Mouse (Mus musculus) forebrain, embryonic 10.5 days (tissue): Measurements from ENCODE around the gene Hist1h3c. TPM values are rescaled to one million over a fixed set of nuclear protein-coding genes. Genes with fewer than 3 reads are reported as not detected.
"Not testable (repeated sequence)": the region's sequence is repeated elsewhere in the genome, so short reads cannot be mapped to it uniquely, and the experiment has no call there.

Experiments
- DNase-seq: peaks from one replicate; pipeline ENCODE4 v3.0.0-alpha.2; 2017; ENCODE audit warnings: low spot score; ENCODE audit errors: extremely low spot score
- H3K27ac ChIP-seq: fragments of 300-500 bp; sonication (generic); 2 replicates; pipeline ENCODE4 v1.5.1; 2016; ENCODE audit warnings: mild to moderate bottlenecking
- H3K27me3 ChIP-seq: fragments of 300-500 bp; sonication (generic); 2 replicates; pipeline ENCODE4 v1.6.1; 2016; ENCODE audit warnings: mild to moderate bottlenecking; ENCODE audit not compliant: poor library complexity, severe bottlenecking
- H3K36me3 ChIP-seq: fragments of 300-500 bp; sonication (generic); replicated peaks from 2 replicates; pipeline ENCODE4 v1.6.1; 2016; ENCODE audit warnings: mild to moderate bottlenecking, moderate library complexity
- H3K4me1 ChIP-seq: fragments of 300-500 bp; sonication (generic); 2 replicates; pipeline ENCODE4 v1.6.1; 2016
- H3K4me3 ChIP-seq: fragments of 300-500 bp; sonication (generic); 2 replicates; pipeline ENCODE4 v1.5.1; 2016; ENCODE audit warnings: mild to moderate bottlenecking, moderate library complexity
- H3K9me3 ChIP-seq: fragments of 300-500 bp; sonication (generic); 2 replicates; pipeline ENCODE4 v1.6.1; 2016; ENCODE audit warnings: mild to moderate bottlenecking, moderate library complexity
- WGBS: fragments of 180-500 bp; shearing (Covaris S2); methylation state at CpG from one replicate; pipeline ENCODE4 v1.1.7; 2016; 5-methylcytosine and 5-hydroxymethylcytosine counted together
- polyA plus RNA-seq: library from polyadenylated mRNA; unstranded; fragments of >200 nt; fragmentation: Nextera tagmentation; extraction: Ambion mirVana; gene quantifications from 2 replicates; pipeline ENCODE4 v1.2.1, GENCODE M21; 2016

The Hist1h3c gene
- polyA plus RNA-seq, 1 experiment from 2014 or later = 9.0 TPM

DNA sequence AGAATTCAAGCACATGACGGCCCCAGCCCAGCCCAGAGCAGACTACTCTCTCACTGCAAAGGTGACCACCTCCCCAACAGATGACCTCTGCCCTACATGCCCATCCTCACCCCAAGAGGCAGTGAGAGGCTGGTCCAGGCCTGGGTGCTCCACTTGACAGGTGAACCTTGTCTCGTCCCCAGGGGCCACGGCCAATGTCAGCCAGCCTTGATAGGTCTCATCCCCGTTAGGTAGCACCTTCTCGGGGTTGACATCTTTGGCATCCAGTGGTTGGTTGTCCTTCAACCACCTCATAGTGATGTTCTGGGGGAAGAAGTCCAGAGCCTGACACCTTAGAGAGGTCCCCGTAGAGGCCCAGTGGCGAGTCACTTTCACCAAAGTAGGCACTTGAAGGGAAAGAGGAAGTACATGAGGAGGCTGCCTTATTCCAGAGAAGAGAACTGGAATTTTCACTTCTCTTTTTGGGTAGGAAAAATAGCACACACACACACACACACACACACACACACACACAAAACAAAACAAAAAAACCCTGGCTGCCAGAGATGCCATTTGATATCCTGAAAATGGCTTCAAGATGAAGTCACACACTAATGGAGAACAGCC lies 39.5 kb downstream of the Hist1h3c start:
- peaks cover 23% of the 10 kb centered on the region for H3K27me3 ChIP-seq
- peak; percentile 8 for DNase-seq
- WGBS = 91% methylated on average over 7 of the region's 7 CpGs

GRCm38 (mm10) chr13:23702801-23703200 lies 42.6 kb downstream of the Hist1h3c start:
- not testable (repeated sequence) for H3K27me3 ChIP-seq, DNase-seq
- 84% methylated on average over 2 of the region's 2 CpGs for WGBS

More for the DNA sequence above, 39.5 kb downstream of the Hist1h3c start:
- Histone ChIP-seq H3K9me3 (no peaks in the 10 kb centered on the region), H3K27ac (no peak overlapping the region), H3K36me3 (no peaks in the 10 kb centered on the region), H3K4me1 (peaks cover 21% of the 10 kb centered on the region), H3K4me3 (no peak overlapping the region)

DNA sequence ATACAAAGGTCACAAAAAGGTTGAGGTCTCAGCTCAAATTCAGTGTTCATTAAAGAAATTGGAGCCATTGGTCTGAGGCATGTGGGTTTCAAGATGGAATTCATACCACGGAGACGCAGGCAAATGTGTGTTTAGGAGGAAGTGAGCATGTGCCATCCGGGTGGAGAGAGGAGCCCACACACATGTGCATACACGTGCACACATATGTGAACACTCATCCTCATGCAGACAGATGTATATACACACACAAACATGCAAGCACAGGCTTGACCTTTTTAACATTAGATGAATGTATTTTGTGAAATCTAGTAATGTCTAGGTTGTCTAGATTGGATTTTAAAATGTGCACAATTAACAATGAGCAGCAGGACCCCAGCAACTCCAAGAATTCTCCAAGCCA lies 43.2 kb downstream of the Hist1h3c start:
- no peak overlapping the region for H3K27ac ChIP-seq
- DNase-seq = peak; percentile 2
- no peak overlapping the region for H3K4me3 ChIP-seq
- H3K9me3 ChIP-seq = no peaks in the 10 kb centered on the region
- WGBS = 91% methylated on average over 4 of the region's 4 CpGs
- H3K27me3 ChIP-seq = peaks cover 3% of the 10 kb centered on the region; the same call in 1 of the 2 replicates
- no peaks in the 10 kb centered on the region for H3K36me3 ChIP-seq
- peaks cover 23% of the 10 kb centered on the region for H3K4me1 ChIP-seq

More at GRCm38 (mm10) chr13:23702801-23703200, 42.6 kb downstream of the Hist1h3c start:
- H3K4me1 ChIP-seq = peaks cover 17% of the 10 kb centered on the region
- H3K27ac ChIP-seq, H3K4me3 ChIP-seq, H3K36me3 ChIP-seq, H3K9me3 ChIP-seq: not testable (repeated sequence)

DNA sequence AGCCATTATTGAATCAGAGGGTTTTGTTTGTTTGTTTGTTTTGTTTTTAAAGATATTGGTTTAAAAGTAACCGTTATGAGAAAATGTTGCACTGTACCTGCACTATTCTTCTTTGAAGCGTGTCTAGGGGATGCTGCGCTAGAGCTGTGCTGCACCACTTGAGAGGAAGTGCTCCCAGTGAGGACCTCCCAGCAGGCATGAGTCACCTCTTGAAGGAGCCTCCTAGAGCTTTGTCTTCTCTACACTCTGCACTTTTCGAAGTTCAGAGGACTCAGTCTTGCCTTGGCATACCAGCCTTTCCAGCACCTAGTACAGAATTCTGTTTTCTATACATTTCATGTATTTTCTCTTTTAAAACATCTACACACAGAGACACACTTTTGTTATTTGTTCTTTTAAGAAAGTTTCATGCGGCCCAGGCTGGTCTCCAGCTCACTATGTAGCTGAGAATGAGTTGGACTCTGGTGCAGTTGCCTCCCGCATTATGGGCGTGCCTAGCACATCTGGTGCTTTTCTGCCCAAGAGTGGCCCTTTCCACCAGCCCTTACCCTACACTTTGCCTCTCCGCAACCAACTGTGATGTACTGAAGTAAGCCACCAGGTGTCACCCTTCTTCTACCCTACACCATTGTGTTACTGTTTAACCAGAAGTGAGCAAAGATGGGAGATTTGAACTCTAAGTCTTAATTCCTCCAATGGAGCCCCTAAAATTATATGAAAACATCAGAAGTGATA lies 44.4 kb downstream of the Hist1h3c start:
- no peak overlapping the region; the same call in 1 of the 2 replicates for H3K4me3 ChIP-seq
- WGBS = 37% methylated on average over 8 of the region's 8 CpGs
- no peaks in the 10 kb centered on the region for H3K36me3 ChIP-seq
- peak overlapping the region; percentile 56; the same call in 1 of the 2 replicates for H3K27ac ChIP-seq
- peak; percentile 70 for DNase-seq
- no peaks in the 10 kb centered on the region for H3K9me3 ChIP-seq
- H3K4me1 ChIP-seq = peaks cover 32% of the 10 kb centered on the region
- H3K27me3 ChIP-seq = no peaks in the 10 kb centered on the region

- Histone ChIP-seq H3K27me3 (no peaks in the 10 kb centered on the region), H3K27ac (peak overlapping the region; percentile 90; the same call in 1 of the 2 replicates), H3K9me3 (no peaks in the 10 kb centered on the region), H3K36me3 (no peaks in the 10 kb centered on the region), H3K4me3 (no peak overlapping the region), H3K4me1 (peaks cover 38% of the 10 kb centered on the region)
- WGBS = 73% methylated on average over 3 of the region's 3 CpGs
- peak; percentile 7 for DNase-seq
Observed at GRCm38 (mm10) chr13:23699767-23700166, 45.6 kb downstream of the Hist1h3c start.

GRCm38 (mm10) chr13:23698996-23699395 lies 46.4 kb downstream of the Hist1h3c start:
- Histone ChIP-seq H3K36me3 (no peaks in the 10 kb centered on the region), H3K9me3 (no peaks in the 10 kb centered on the region), H3K4me1 (peaks cover 38% of the 10 kb centered on the region), H3K27me3 (no peaks in the 10 kb centered on the region), H3K4me3 (peak overlapping the region; percentile 55), H3K27ac (peak overlapping the region; percentile 90)
- WGBS = 59% methylated on average over 6 of the region's 6 CpGs
- DNase-seq = peak; percentile 13

- peak; percentile 97 for DNase-seq
- WGBS = 0% methylated on average over 22 of the region's 22 CpGs
- peak within 1 kb of the TSS; percentile 90 for H3K27ac ChIP-seq
- H3K4me1 ChIP-seq = peaks cover 38% of the 10 kb centered on the region
- H3K27me3 ChIP-seq = no peaks in the 10 kb centered on the region
- H3K4me3 ChIP-seq = peak within 1 kb of the TSS; percentile 55
- no peaks in the 10 kb centered on the region; the same call in 1 of the 2 replicates for H3K36me3 ChIP-seq
- H3K9me3 ChIP-seq = no peaks in the 10 kb centered on the region
Observed at GRCm38 (mm10) chr13:23698300-23698693, 47.1 kb downstream of the Hist1h3c start, which contains the start of gene Hist1h4c. Gene Hist1h4c, minus strand, starts transcription at chr13:23698454.

- Histone ChIP-seq H3K4me3 (peak overlapping the region; percentile 55), H3K9me3 (no peaks in the 10 kb centered on the region), H3K27ac (peak overlapping the region; percentile 90), H3K4me1 (peaks cover 38% of the 10 kb centered on the region), H3K36me3 (no peaks in the 10 kb centered on the region; the same call in 1 of the 2 replicates), H3K27me3 (no peaks in the 10 kb centered on the region)
- under 1% methylated on average over 26 of the region's 32 CpGs for WGBS
- peak; percentile 64 for DNase-seq
Observed at GRCm38 (mm10) chr13:23697491-23698299, 47.7 kb downstream of the Hist1h3c start.

DNA sequence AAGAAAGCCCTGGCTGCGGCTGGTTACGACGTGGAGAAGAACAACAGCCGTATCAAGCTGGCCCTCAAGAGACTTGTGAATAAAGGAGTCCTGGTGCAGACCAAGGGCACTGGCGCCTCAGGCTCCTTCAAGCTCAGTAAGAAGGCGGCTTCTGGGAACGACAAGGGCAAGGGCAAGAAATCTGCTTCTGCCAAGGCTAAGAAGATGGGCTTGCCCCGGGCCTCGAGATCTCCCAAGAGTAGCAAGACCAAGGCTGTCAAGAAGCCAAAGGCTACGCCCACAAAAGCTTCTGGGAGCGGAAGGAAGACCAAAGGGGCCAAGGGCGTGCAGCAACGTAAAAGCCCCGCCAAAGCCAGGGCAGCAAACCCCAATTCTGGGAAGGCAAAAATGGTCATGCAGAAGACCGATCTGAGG lies 49.3 kb downstream of the Hist1h3c start:
- Histone ChIP-seq H3K9me3 (no peaks in the 10 kb centered on the region), H3K4me3 (peak overlapping the region; percentile 20; the same call in 1 of the 2 replicates), H3K27ac (peak overlapping the region; percentile 81), H3K36me3 (no peaks in the 10 kb centered on the region; the same call in 1 of the 2 replicates), H3K27me3 (no peaks in the 10 kb centered on the region), H3K4me1 (peaks cover 36% of the 10 kb centered on the region)
- DNase-seq = no peak
- WGBS = 65% methylated on average over 15 of the region's 15 CpGs

DNA sequence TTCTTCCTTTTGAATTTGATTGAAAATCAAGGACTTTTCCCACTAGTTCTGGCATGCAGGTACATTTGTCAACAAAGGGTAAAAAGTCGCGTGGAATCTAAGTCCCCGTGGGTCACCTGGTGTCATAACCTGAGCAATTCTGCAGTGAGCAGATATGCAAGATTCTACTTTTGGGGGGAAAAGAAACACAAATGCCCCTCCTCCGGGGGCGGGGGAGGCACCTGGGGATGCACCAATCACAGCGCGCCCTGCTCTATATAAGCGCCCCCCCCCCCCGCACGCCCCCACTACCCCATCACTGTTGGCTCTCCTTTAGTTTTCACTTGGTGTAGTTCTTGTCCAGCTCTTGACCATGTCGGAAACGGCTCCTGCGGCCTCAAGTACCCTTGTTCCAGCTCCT lies 49.9 kb downstream of the Hist1h3c start, which contains the start of gene Hist1h1t:
Hist1h1t (plus strand) TSS at position 301 of the 400 bp plus-strand sequence.
- Histone ChIP-seq H3K36me3 (no peaks in the 10 kb centered on the region; the same call in 1 of the 2 replicates), H3K4me3 (peak within 1 kb of the TSS; percentile 20; the same call in 1 of the 2 replicates), H3K4me1 (peaks cover 31% of the 10 kb centered on the region), H3K9me3 (no peaks in the 10 kb centered on the region), H3K27ac (peak within 1 kb of the TSS; percentile 90), H3K27me3 (no peaks in the 10 kb centered on the region)
- WGBS = 46% methylated on average over 13 of the region's 13 CpGs
- no peak for DNase-seq
